ENCODE assay signal across 20 mouse cellular contexts in the genomic region with DNA sequence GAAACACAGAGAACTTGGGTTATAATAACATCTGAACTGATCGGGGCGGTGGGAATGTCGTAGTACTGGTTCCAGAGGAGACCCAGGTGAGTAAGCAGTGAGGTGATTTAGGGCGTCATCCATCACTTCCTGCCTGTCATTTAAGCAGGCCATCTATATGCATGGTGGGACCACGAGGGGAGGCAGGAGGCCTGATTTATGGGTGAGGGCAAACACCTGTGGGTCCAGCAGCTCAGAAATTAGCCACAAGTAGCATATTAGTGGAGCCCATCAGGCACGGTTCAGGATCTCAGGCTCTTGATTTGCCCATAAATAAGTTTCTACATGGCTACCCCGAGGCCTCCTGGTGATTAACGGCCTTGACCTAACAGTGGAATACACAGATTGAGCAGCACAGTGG.
A peak's percentile ranks its signal among the peaks of the same experiment; 100 is the strongest.
DNase-seq lines count a peak whose midpoint lies in the region; ATAC-seq and TF ChIP-seq lines count a peak whose summit lies in the region.
"Had no signal": no experiment of that assay in that cellular context is flagged by ENCODE, and none has a peak within 500 bp of the region (broad histone marks: within the 10 kb centered on the region; RNA-seq: fewer than 3 reads in every experiment).

No protein-coding gene starts in this region.

- TF ChIP-seq EP300 in lung, postnatal 0 days (IDR thresholded peaks at IDR 0.05) = no peak

- H3K4me1 ChIP-seq in kidney, postnatal 0 days (replicated peaks; ENCODE audit: insufficient read depth, low read length) = peaks cover 4% of the 10 kb centered on the region
- H3K4me1 ChIP-seq in midbrain, postnatal 0 days (ENCODE audit: insufficient read depth, low read length) = no peaks in the 10 kb centered on the region
- H3K4me1 ChIP-seq in lung, postnatal 0 days (ENCODE audit: insufficient read depth, low read depth, low read length) = no peaks in the 10 kb centered on the region
- H3K4me1 ChIP-seq: embryonic facial prominence, embryonic 15.5 days; liver, embryonic 15.5 days; megakaryocyte, embryonic 14.5 days had no signal

- H3K9ac ChIP-seq in kidney, postnatal 0 days (ENCODE audit: low read depth, low read length) = no peak overlapping the region
- H3K9ac ChIP-seq in midbrain, postnatal 0 days (replicated peaks; ENCODE audit: low read length, poor library complexity, severe bottlenecking) = no peak overlapping the region
- H3K9ac ChIP-seq in lung, postnatal 0 days (replicated peaks; ENCODE audit: low read depth) = no peak overlapping the region
- H3K9ac ChIP-seq: embryonic facial prominence, embryonic 15.5 days; hindbrain, embryonic 14.5 days; liver, embryonic 15.5 days had no signal

- no peaks in the 10 kb centered on the region for H3K27me3 ChIP-seq in kidney, postnatal 0 days (ENCODE audit: insufficient read depth, low read length)
- no peaks in the 10 kb centered on the region for H3K27me3 ChIP-seq in midbrain, postnatal 0 days (ENCODE audit: insufficient read depth, low read length)
- H3K27me3 ChIP-seq in lung, postnatal 0 days (replicated peaks; ENCODE audit: insufficient read depth, low read length) = no peaks in the 10 kb centered on the region
- H3K27me3 ChIP-seq: embryonic facial prominence, embryonic 15.5 days; liver, embryonic 15.5 days; megakaryocyte, embryonic 14.5 days; Patski had no signal

- 17% methylated on average over 8 of the region's 8 CpGs for WGBS in kidney, postnatal 0 days
- WGBS in midbrain, postnatal 0 days = 86% methylated on average over 8 of the region's 8 CpGs
- 56% methylated on average over 8 of the region's 8 CpGs for WGBS in lung, postnatal 0 days

- no peaks in the 10 kb centered on the region for H3K9me3 ChIP-seq in kidney, postnatal 0 days (replicated peaks; ENCODE audit: low read length)
- H3K9me3 ChIP-seq in midbrain, postnatal 0 days (ENCODE audit: low read length) = no peaks in the 10 kb centered on the region
- no peaks in the 10 kb centered on the region for H3K9me3 ChIP-seq in lung, postnatal 0 days (ENCODE audit: low read length)
- H3K9me3 ChIP-seq: embryonic facial prominence, embryonic 15.5 days; liver, embryonic 15.5 days had no signal

- peak; percentile 17 for DNase-seq in embryo, embryonic 11 days
- peak; percentile 86 for DNase-seq in kidney, adult 11 months
- DNase-seq in kidney, postnatal 0 days (ENCODE audit: low spot score) = peak; percentile 74
- DNase-seq in mesoderm, embryonic 11.5 days (ENCODE audit: low read depth, low spot score) = peak; percentile 54
- no peak for DNase-seq in layer of hippocampus, adult 11-12 months (ENCODE audit: low spot score)
- DNase-seq in midbrain, postnatal 0 days (ENCODE audit: low spot score) = no peak
- DNase-seq in lung, postnatal 0 days (ENCODE audit: low spot score) = no peak
- DNase-seq: adrenal gland, postnatal 36 days; cerebellum, adult 2 months; gastrocnemius, postnatal 36 days; heart, postnatal 14 days; lung, postnatal 10 days had no signal

- peak; percentile 86 for ATAC-seq in kidney, postnatal 0 days (replicated peaks; ENCODE audit: low FRiP score, low read depth)
- no peak for ATAC-seq in midbrain, postnatal 0 days (ENCODE audit: low FRiP score)
- no peak for ATAC-seq in lung, postnatal 0 days
- ATAC-seq: midbrain, embryonic 16.5 days; Patski had no signal

- no peaks in the 10 kb centered on the region for H3K36me3 ChIP-seq in kidney, postnatal 0 days (ENCODE audit: insufficient read depth, low read length)
- H3K36me3 ChIP-seq in midbrain, postnatal 0 days (ENCODE audit: insufficient read depth, low read length) = no peaks in the 10 kb centered on the region
- no peaks in the 10 kb centered on the region for H3K36me3 ChIP-seq in lung, postnatal 0 days (ENCODE audit: insufficient read depth, low read length)
- H3K36me3 ChIP-seq: embryonic facial prominence, embryonic 15.5 days; liver, embryonic 15.5 days had no signal

- no peak overlapping the region for H3K4me3 ChIP-seq in kidney, postnatal 0 days (replicated peaks; ENCODE audit: low read depth, low read length)
- no peak overlapping the region for H3K4me3 ChIP-seq in midbrain, postnatal 0 days (ENCODE audit: low read depth, low read length)
- H3K4me3 ChIP-seq in lung, postnatal 0 days (ENCODE audit: low read depth, low read length) = no peak overlapping the region
- H3K4me3 ChIP-seq: embryonic facial prominence, embryonic 15.5 days; layer of hippocampus, adult 2 months; liver, embryonic 15.5 days; megakaryocyte, embryonic 14.5 days had no signal

- H3K27ac ChIP-seq in kidney, postnatal 0 days = no peak overlapping the region
- H3K27ac ChIP-seq in midbrain, postnatal 0 days (ENCODE audit: low read depth, low read length) = no peak overlapping the region
- no peak overlapping the region for H3K27ac ChIP-seq in lung, postnatal 0 days (ENCODE audit: low read length)
- H3K27ac ChIP-seq: embryonic facial prominence, embryonic 15.5 days; hindbrain, embryonic 14.5 days; liver, embryonic 15.5 days had no signal

- TF ChIP-seq CTCF in kidney, postnatal 0 days (IDR thresholded peaks at IDR 0.05; ENCODE audit: low read depth) = no peak
- TF ChIP-seq CTCF in midbrain, postnatal 0 days (IDR thresholded peaks at IDR 0.05) = no peak
- no peak for TF ChIP-seq CTCF in lung, postnatal 0 days (IDR thresholded peaks at IDR 0.05)

- H3K4me2 ChIP-seq in kidney, postnatal 0 days (ENCODE audit: low read length) = no peak overlapping the region
- H3K4me2 ChIP-seq in midbrain, postnatal 0 days (ENCODE audit: low read depth, low read length, poor library complexity, severe bottlenecking) = no peak overlapping the region
- no peak overlapping the region for H3K4me2 ChIP-seq in lung, postnatal 0 days (replicated peaks; ENCODE audit: low read depth, low read length)
- H3K4me2 ChIP-seq: embryonic facial prominence, embryonic 15.5 days; heart, embryonic 11.5 days; hindbrain, embryonic 14.5 days; liver, embryonic 15.5 days had no signal

Comparison
In these comparisons a context has a peak if more than half of its experiments do, and no peak if none do; other contexts are left out.
1. DNase-seq: peak in embryo, embryonic 11 days (single experiment), kidney, adult 11 months (single experiment), kidney, postnatal 0 days (single experiment) and mesoderm, embryonic 11.5 days (single experiment); none in layer of hippocampus, adult 11-12 months (single experiment), midbrain, postnatal 0 days (single experiment) and lung, postnatal 0 days (single experiment).